Mouse (Mus musculus) midbrain, embryonic 10.5 days (tissue): ENCODE measurements at regions not wholly inside any gene's neighbourhood (a gene's known extent, or its start where the extent isn't known, plus 50 kb on each side); places are given as distances from the start of the nearest gene placed in this dataset.

Experiments
- DNase-seq: peaks from one replicate; pipeline ENCODE4 v3.0.0-alpha.2; 2017; ENCODE audit warnings: low spot score
- H3K27ac ChIP-seq: fragments of 300-500 bp; sonication (generic); replicated peaks from 2 replicates; pipeline ENCODE4 v1.5.1; 2016; ENCODE audit warnings: mild to moderate bottlenecking
- H3K27me3 ChIP-seq: fragments of 300-500 bp; sonication (generic); 2 replicates; pipeline ENCODE4 v1.6.1; 2016; ENCODE audit warnings: low read depth, mild to moderate bottlenecking; ENCODE audit not compliant: poor library complexity, severe bottlenecking
- H3K36me3 ChIP-seq: fragments of 300-500 bp; sonication (generic); 2 replicates; pipeline ENCODE4 v1.6.1; 2016; ENCODE audit warnings: mild to moderate bottlenecking, moderate library complexity
- H3K4me1 ChIP-seq: fragments of 300-500 bp; sonication (generic); 2 replicates; pipeline ENCODE4 v1.6.1; 2016
- H3K4me3 ChIP-seq: fragments of 300-500 bp; sonication (generic); 2 replicates; pipeline ENCODE4 v1.5.1; 2016; ENCODE audit warnings: mild to moderate bottlenecking, moderate library complexity
- H3K9me3 ChIP-seq: fragments of 300-500 bp; sonication (generic); replicated peaks from 2 replicates; pipeline ENCODE4 v1.6.1; 2016; ENCODE audit warnings: mild to moderate bottlenecking
- WGBS: fragments of 180-500 bp; shearing (Covaris S2); methylation state at CpG from one replicate; pipeline ENCODE4 v1.1.7; 2016; 5-methylcytosine and 5-hydroxymethylcytosine counted together

- Histone ChIP-seq H3K27me3 (peaks cover 16% of the 10 kb centered on the region), H3K4me3 (peak overlapping the region; percentile 91), H3K4me1 (peaks cover 38% of the 10 kb centered on the region), H3K36me3 (peaks cover 11% of the 10 kb centered on the region), H3K9me3 (no peaks in the 10 kb centered on the region), H3K27ac (peak overlapping the region; percentile 100)
- peak; percentile 66 for DNase-seq
- WGBS, result under 1% methylated on average over 14 of the region's 14 CpGs
Observed at GRCm38 (mm10) chr3:17790331-17790730, 157.9 kb upstream of the Cypt12 start.

- peak overlapping the region; percentile 91 for H3K4me3 ChIP-seq
- under 1% methylated on average over 12 of the region's 12 CpGs for WGBS
- H3K4me1 ChIP-seq, result peaks cover 43% of the 10 kb centered on the region
- peaks cover 16% of the 10 kb centered on the region for H3K27me3 ChIP-seq
- H3K27ac ChIP-seq, result peak overlapping the region; percentile 100
- no peaks in the 10 kb centered on the region for H3K9me3 ChIP-seq
- peak; percentile 46 for DNase-seq
- peaks cover 16% of the 10 kb centered on the region for H3K36me3 ChIP-seq
Observed at GRCm38 (mm10) chr3:17790816-17791215, 157.4 kb upstream of the Cypt12 start.

- Histone ChIP-seq H3K4me1 (peaks cover 45% of the 10 kb centered on the region), H3K27ac (peak overlapping the region; percentile 100), H3K9me3 (no peaks in the 10 kb centered on the region), H3K4me3 (peak overlapping the region; percentile 91), H3K36me3 (peaks cover 24% of the 10 kb centered on the region), H3K27me3 (peaks cover 20% of the 10 kb centered on the region)
- DNase-seq, result no peak
- WGBS, result 11% methylated on average over 8 of the region's 8 CpGs
Observed at GRCm38 (mm10) chr3:17791381-17792320, 156.6 kb upstream of the Cypt12 start.

- H3K27ac ChIP-seq, result peak overlapping the region; percentile 100
- DNase-seq, result no peak
- no peaks in the 10 kb centered on the region for H3K9me3 ChIP-seq
- 19% methylated on average over 2 of the region's 2 CpGs for WGBS
- peaks cover 28% of the 10 kb centered on the region for H3K36me3 ChIP-seq
- H3K27me3 ChIP-seq, result peaks cover 19% of the 10 kb centered on the region
- peak overlapping the region; percentile 91 for H3K4me3 ChIP-seq
- H3K4me1 ChIP-seq, result peaks cover 47% of the 10 kb centered on the region
Observed at GRCm38 (mm10) chr3:17792537-17793039, 155.6 kb upstream of the Cypt12 start.

GRCm38 (mm10) chr3:17793646-17794250 is 154.5 kb upstream of the Cypt12 start:
- 0% methylated on average over 24 of the region's 24 CpGs for WGBS
- Histone ChIP-seq H3K27ac (peak overlapping the region; percentile 100), H3K4me3 (peak overlapping the region; percentile 91), H3K27me3 (peaks cover 9% of the 10 kb centered on the region), H3K36me3 (peaks cover 28% of the 10 kb centered on the region), H3K9me3 (no peaks in the 10 kb centered on the region), H3K4me1 (peaks cover 44% of the 10 kb centered on the region)
- peak; percentile 90 for DNase-seq

- Histone ChIP-seq H3K36me3 (peaks cover 28% of the 10 kb centered on the region), H3K27me3 (peaks cover 8% of the 10 kb centered on the region), H3K27ac (peak overlapping the region; percentile 100), H3K9me3 (no peaks in the 10 kb centered on the region), H3K4me3 (peak overlapping the region; percentile 91), H3K4me1 (peaks cover 39% of the 10 kb centered on the region)
- peak; percentile 70 for DNase-seq
- under 1% methylated on average over 46 of the region's 46 CpGs for WGBS
Observed at GRCm38 (mm10) chr3:17794251-17795061, 153.8 kb upstream of the Cypt12 start.

- WGBS, result 10% methylated on average over 24 of the region's 24 CpGs
- Histone ChIP-seq H3K36me3 (peaks cover 31% of the 10 kb centered on the region), H3K27me3 (peaks cover 8% of the 10 kb centered on the region), H3K9me3 (no peaks in the 10 kb centered on the region), H3K4me1 (peaks cover 39% of the 10 kb centered on the region), H3K4me3 (peak overlapping the region; percentile 91), H3K27ac (peak overlapping the region; percentile 100)
- peak; percentile 32 for DNase-seq
Observed at GRCm38 (mm10) chr3:17795271-17796260, 152.6 kb upstream of the Cypt12 start.

- DNase-seq, result peak; percentile 42
- WGBS, result 28% methylated on average over 3 of the region's 3 CpGs
- peaks cover 39% of the 10 kb centered on the region for H3K4me1 ChIP-seq
- peak overlapping the region; percentile 91 for H3K4me3 ChIP-seq
- H3K36me3 ChIP-seq, result peaks cover 34% of the 10 kb centered on the region
- H3K27ac ChIP-seq, result peak overlapping the region; percentile 100
- H3K9me3 ChIP-seq, result no peaks in the 10 kb centered on the region
- H3K27me3 ChIP-seq, result peaks cover 8% of the 10 kb centered on the region
Observed at GRCm38 (mm10) chr3:17796766-17797165, 151.4 kb upstream of the Cypt12 start.

GRCm38 (mm10) chr3:17798399-17798798 is 149.8 kb upstream of the Cypt12 start:
- H3K36me3 ChIP-seq, result peaks cover 34% of the 10 kb centered on the region
- H3K4me3 ChIP-seq, result peak overlapping the region; percentile 26
- 7% methylated on average over 12 of the region's 12 CpGs for WGBS
- peaks cover 37% of the 10 kb centered on the region for H3K4me1 ChIP-seq
- H3K27me3 ChIP-seq, result peaks cover 6% of the 10 kb centered on the region
- no peaks in the 10 kb centered on the region for H3K9me3 ChIP-seq
- no peak overlapping the region for H3K27ac ChIP-seq
- DNase-seq, result peak; percentile 83

- Histone ChIP-seq H3K27ac (no peak overlapping the region), H3K27me3 (peaks cover 5% of the 10 kb centered on the region; the same call in 1 of the 2 replicates), H3K4me1 (peaks cover 35% of the 10 kb centered on the region), H3K36me3 (peaks cover 34% of the 10 kb centered on the region), H3K9me3 (no peaks in the 10 kb centered on the region), H3K4me3 (no peak overlapping the region)
- 73% methylated on average over 6 of the region's 6 CpGs for WGBS
- DNase-seq, result no peak
Observed at GRCm38 (mm10) chr3:17799120-17799519, 149.1 kb upstream of the Cypt12 start.

GRCm38 (mm10) chr3:17800810-17801209 is 147.4 kb upstream of the Cypt12 start:
- no peak for DNase-seq
- WGBS, result 84% methylated on average over 2 of the region's 2 CpGs

More at GRCm38 (mm10) chr3:17800810-17801209, 147.4 kb upstream of the Cypt12 start:
- Histone ChIP-seq H3K27ac (no peak overlapping the region), H3K9me3 (no peaks in the 10 kb centered on the region), H3K27me3 (0 out of 2 replicates have a peak, but pooled peaks cover 4% of the 10 kb centered on the region), H3K4me3 (no peak overlapping the region), H3K4me1 (peaks cover 26% of the 10 kb centered on the region), H3K36me3 (peaks cover 18% of the 10 kb centered on the region)
